Mouse (Mus musculus): Measurements from ENCODE around the gene Cald1. TPM values are rescaled to one million over a fixed set of nuclear protein-coding genes. Genes with fewer than 3 reads are reported as not detected.

The Cald1 gene
- polyA plus RNA-seq, 1 experiment from 2014 or later = 239 TPM

DNA sequence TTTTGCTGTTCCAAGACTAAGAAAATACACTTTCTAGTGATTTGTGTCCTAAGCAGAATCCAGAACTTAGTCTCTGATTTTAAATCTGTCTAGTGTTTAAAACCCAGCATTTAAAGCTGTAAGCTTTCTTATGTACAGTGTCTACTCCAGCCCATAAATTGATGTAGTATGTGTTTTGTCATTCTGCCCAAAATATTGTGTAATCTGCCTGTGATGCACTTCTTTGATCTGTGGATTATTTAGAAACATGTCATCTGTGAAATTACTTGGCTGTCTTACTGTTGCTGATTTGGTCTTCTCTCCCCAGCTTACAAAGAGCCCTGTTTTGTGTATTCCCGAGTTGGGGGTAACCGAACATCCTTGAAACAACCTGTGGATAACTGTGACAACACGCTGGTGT lies 199.6 kb downstream of the Cald1 start:
- ATAC-seq = no peak
- 70% methylated on average over 3 of the region's 3 CpGs for WGBS
- no peak for TF ChIP-seq CTCF (IDR thresholded peaks at IDR 0.05; ENCODE audit: low read depth)
- Histone ChIP-seq H3K9ac (ENCODE audit: low read depth, low read length) (no peak overlapping the region), H3K36me3 (ENCODE audit: control insufficient read depth, insufficient read depth) (no peaks in the 10 kb centered on the region), H3K27ac (ENCODE audit: low read depth, low read length) (no peak overlapping the region), H3K4me1 (replicated peaks; ENCODE audit: control insufficient read depth, insufficient read depth, low read length) (no peaks in the 10 kb centered on the region), H3K4me3 (ENCODE audit: low read depth, low read length) (no peak overlapping the region), H3K27me3 (replicated peaks; ENCODE audit: control insufficient read depth, insufficient read depth, low read length) (no peaks in the 10 kb centered on the region), H3K9me3 (ENCODE audit: control insufficient read depth) (no peaks in the 10 kb centered on the region), H3K4me2 (replicated peaks; ENCODE audit: low read depth) (no peak overlapping the region)

GRCm38 (mm10) chr6:34805582-34805981 lies 207.3 kb downstream of the Cald1 start:
- no peaks in the 10 kb centered on the region for H3K36me3 ChIP-seq (ENCODE audit: control insufficient read depth, insufficient read depth)
- no peaks in the 10 kb centered on the region for H3K27me3 ChIP-seq (replicated peaks; ENCODE audit: control insufficient read depth, insufficient read depth, low read length)
- no peak for TF ChIP-seq CTCF (IDR thresholded peaks at IDR 0.05; ENCODE audit: low read depth)
- H3K4me2 ChIP-seq (replicated peaks; ENCODE audit: low read depth) = no peak overlapping the region
- no peaks in the 10 kb centered on the region for H3K4me1 ChIP-seq (replicated peaks; ENCODE audit: control insufficient read depth, insufficient read depth, low read length)
- no peak for ATAC-seq
- WGBS = 51% methylated on average over 2 of the region's 2 CpGs
- no peaks in the 10 kb centered on the region for H3K9me3 ChIP-seq (ENCODE audit: control insufficient read depth)
- no peak overlapping the region for H3K4me3 ChIP-seq (ENCODE audit: low read depth, low read length)
- H3K9ac ChIP-seq (ENCODE audit: low read depth, low read length) = no peak overlapping the region
- no peak overlapping the region for H3K27ac ChIP-seq (ENCODE audit: low read depth, low read length)

DNA sequence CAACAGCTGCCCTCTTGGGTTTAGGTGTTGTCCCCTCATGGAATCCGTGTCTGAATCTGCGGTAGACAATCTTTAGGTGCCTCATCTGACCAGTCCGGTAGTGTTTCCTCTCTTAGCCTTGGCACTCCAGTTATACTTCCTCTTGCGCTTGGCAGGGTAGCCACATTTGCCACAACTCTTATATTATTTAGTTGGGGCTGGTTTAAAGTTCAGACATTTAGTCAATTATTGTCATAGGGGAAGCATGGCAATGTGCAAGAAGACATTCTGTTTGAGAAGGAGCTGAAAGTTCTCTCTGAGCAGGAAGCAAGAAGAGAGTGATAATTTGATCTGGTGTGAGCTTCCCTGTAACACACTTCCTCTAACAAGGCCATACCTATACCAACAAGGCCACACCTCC lies 212.4 kb downstream of the Cald1 start:
- 76% methylated on average over 4 of the region's 4 CpGs for WGBS
- Histone ChIP-seq H3K9ac (ENCODE audit: low read depth, low read length) (no peak overlapping the region), H3K4me3 (ENCODE audit: low read depth, low read length) (no peak overlapping the region), H3K36me3 (ENCODE audit: control insufficient read depth, insufficient read depth) (no peaks in the 10 kb centered on the region), H3K9me3 (ENCODE audit: control insufficient read depth) (no peaks in the 10 kb centered on the region), H3K27ac (ENCODE audit: low read depth, low read length) (no peak overlapping the region), H3K4me1 (replicated peaks; ENCODE audit: control insufficient read depth, insufficient read depth, low read length) (no peaks in the 10 kb centered on the region), H3K27me3 (replicated peaks; ENCODE audit: control insufficient read depth, insufficient read depth, low read length) (no peaks in the 10 kb centered on the region), H3K4me2 (replicated peaks; ENCODE audit: low read depth) (no peak overlapping the region)
- no peak for TF ChIP-seq CTCF (IDR thresholded peaks at IDR 0.05; ENCODE audit: low read depth)
- no peak for ATAC-seq

DNA sequence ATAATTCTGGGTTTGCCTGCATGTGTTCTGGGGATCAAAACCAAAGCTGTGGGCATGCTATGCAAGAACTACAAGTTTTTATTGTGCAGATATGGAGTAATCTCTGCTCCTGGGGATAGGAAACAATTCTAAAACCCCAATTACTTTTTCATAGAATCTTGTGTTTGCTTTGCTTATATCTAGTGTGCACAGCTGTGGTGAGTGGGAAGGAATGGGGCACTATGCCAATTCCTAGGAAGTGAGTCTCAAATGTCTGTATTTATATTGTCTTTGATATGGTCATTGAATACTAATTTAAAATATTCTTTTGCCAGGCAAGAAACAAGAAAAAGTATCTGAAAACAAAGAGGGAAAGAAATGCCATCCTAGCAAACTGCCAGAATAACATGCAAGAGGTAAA lies 226.1 kb downstream of the Cald1 start:
- no peaks in the 10 kb centered on the region for H3K27me3 ChIP-seq (replicated peaks; ENCODE audit: control insufficient read depth, insufficient read depth, low read length)
- no peak overlapping the region for H3K27ac ChIP-seq (ENCODE audit: low read depth, low read length)
- H3K4me3 ChIP-seq (ENCODE audit: low read depth, low read length) = no peak overlapping the region
- no peaks in the 10 kb centered on the region for H3K9me3 ChIP-seq (ENCODE audit: control insufficient read depth)
- no peaks in the 10 kb centered on the region for H3K4me1 ChIP-seq (replicated peaks; ENCODE audit: control insufficient read depth, insufficient read depth, low read length)
- H3K4me2 ChIP-seq (replicated peaks; ENCODE audit: low read depth) = no peak overlapping the region
- H3K9ac ChIP-seq (ENCODE audit: low read depth, low read length) = no peak overlapping the region
- no peak for ATAC-seq
- no peak for TF ChIP-seq CTCF (IDR thresholded peaks at IDR 0.05; ENCODE audit: low read depth)
- no peaks in the 10 kb centered on the region for H3K36me3 ChIP-seq (ENCODE audit: control insufficient read depth, insufficient read depth)

Other genes starting within 250 kb of the Cald1 start
- 5.8 and 6.5 TPM in 2 replicates for gene Akr1b8, start 244.4 kb upstream of the Cald1 start, polyA plus RNA-seq (2015; fragmentation: Nextera tagmentation; extraction: Ambion mirVana)
- gene Akr1b10, start 214.3 kb upstream of the Cald1 start, polyA plus RNA-seq (2015; fragmentation: Nextera tagmentation; extraction: Ambion mirVana) = 9.9 and 10.5 TPM in 2 replicates
- 5.3 and 6.5 TPM in 2 replicates for gene Akr1b7, start 186.2 kb upstream of the Cald1 start, polyA plus RNA-seq (2015; fragmentation: Nextera tagmentation; extraction: Ambion mirVana)
- 70.8 and 73.1 TPM in 2 replicates for gene Bpgm, start 122.3 kb upstream of the Cald1 start, polyA plus RNA-seq (2015; fragmentation: Nextera tagmentation; extraction: Ambion mirVana)
- 4.7 and 5.2 TPM in 2 replicates for gene Agbl3, start 181.9 kb downstream of the Cald1 start, polyA plus RNA-seq (2015; fragmentation: Nextera tagmentation; extraction: Ambion mirVana)